Mouse (Mus musculus) lung, adult 10 weeks (tissue): Measurements from ENCODE around the gene Nsun7. TPM values are rescaled to one million over a fixed set of nuclear protein-coding genes. Genes with fewer than 3 reads are reported as not detected.

ENCODE experiments used
- polyA plus RNA-seq: library from polyadenylated mRNA; stranded (reverse); fragments of 350-450 nt; fragmentation: Illumina TruSeq; extraction: RNeasy Lipid Tissue Mini Kit (QIAGEN cat#74804); gene quantifications from one replicate; pipeline ENCODE4 v1.2.3, GENCODE M21; 2014; ENCODE audit warnings: low read depth, low replicate concordance; ENCODE audit not compliant: insufficient read depth

Gene Nsun7
- polyA plus RNA-seq: 0.90 TPM

DNA sequence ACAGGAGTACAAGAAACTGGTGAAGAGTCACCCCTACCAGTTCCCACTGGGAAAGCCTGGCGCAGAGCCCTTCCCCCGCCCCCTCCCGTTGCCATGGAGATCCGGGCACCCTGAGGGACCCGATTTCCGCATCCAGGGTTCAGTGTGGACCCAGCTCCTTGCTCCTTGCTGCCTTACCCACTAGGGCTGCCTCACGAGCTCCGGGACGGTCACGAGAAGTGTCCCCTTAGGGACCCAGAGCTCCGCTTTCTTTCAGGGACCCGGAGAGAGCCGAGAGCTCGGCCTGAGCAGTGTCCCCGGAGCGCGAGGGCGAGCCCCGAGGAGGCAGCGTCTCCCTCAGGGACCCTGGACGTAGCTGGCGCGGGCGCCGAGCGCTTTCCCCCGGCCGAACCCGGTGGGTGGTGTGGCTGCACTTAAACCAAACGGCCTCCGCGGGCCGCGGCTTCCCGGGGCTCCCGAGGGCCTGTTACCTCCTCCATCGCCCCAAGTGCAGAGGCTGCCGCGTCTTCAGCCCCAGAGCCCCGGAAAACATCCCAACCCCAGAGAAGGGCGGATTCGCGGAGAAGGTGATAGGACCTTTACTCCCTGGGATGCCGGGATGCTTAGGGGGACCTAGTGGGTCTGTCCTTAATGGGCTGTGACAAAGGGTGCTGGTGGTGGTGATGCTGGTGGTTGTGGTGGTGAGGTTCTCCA lies at the start of gene Nsun7:
TSS of gene Nsun7 (plus strand) at position 142 of the 693 bp plus-strand sequence.

Other genes with a start within 250 kb of the Nsun7 start
- gene Rbm47, start 86.8 kb upstream of the Nsun7 start, polyA plus RNA-seq: 5.0 TPM